Mouse (Mus musculus): ENCODE data around the gene Abcf2.

DNA sequence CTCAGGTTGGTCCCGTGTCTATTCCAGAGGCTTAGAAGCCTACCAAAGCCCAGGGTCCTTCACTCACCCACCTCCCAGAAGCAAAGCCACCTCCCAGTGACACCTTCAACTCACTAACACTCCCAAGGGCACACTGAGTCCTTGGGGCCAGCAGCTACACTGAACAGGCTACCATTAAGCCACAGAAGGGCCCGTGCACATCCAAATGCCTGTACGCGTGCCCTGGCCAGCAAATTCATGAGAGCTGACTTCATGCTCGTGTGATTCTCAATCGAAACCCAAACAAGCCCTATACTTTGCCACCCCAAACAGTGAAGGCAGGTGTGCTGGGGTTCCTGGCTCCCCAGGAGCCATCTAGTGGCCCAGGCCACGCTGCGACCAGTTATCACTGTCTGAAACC is 43.4 kb upstream of the Abcf2 start:
- TF ChIP-seq GATA1 (IDR thresholded peaks at IDR 0.05; ENCODE audit: borderline replicate concordance, low read length) (no peak), FLI1 (IDR thresholded peaks at IDR 0.05; ENCODE audit: low read length) (no peak)
